Mouse (Mus musculus): ENCODE data around the gene Itpa.
"Not testable (repeated sequence)": the region's sequence is repeated elsewhere in the genome, so short reads cannot be mapped to it uniquely, and the experiment has no call there.

Gene Itpa

DNA sequence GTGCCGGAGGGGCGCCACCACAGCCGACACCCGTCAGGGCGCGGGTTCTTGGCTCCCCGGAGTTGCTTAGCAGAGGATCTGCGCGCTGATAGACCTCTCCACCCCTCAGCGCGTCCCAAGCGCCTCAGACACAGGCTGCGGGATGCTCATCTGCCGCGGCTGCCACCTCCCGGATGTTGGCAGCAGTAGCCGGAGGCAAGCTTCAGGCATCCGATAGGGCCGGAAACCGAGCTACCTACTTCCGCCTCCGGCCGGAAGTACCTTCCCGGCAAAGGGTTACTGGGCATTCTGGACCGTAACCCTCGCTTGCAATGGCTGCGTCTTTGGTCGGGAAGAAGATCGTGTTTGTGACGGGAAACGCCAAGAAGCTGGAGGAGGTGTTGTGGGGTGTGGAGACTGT is at the start of gene Itpa:
Gene Itpa, plus strand, starts transcription at position 52 of the 400 bp plus-strand sequence.
- DNase-seq (ENCODE audit: low read depth, low spot score), result peak; percentile 97

DNA sequence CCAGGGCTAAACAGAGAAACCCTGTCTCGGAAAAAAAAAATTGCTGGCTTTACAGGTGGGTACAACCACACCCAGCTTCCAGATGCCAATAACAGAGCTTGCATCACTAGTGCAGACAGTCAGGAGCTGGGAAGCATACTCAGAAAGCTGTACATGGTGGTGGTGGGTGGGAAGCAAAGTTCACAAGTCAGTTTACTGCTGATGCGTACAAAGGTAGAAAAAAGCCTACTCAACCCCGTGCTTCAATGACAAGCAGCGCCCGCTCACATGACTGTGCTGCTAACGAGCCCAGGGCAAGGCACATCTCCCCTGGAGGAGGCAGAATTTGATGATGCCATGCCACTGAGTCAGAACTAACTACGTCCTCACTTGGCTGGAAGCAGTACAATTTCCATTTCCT is 48.4 kb upstream of the Itpa start:
- DNase-seq (ENCODE audit: low read depth, low spot score), result peak; percentile 42

DNA sequence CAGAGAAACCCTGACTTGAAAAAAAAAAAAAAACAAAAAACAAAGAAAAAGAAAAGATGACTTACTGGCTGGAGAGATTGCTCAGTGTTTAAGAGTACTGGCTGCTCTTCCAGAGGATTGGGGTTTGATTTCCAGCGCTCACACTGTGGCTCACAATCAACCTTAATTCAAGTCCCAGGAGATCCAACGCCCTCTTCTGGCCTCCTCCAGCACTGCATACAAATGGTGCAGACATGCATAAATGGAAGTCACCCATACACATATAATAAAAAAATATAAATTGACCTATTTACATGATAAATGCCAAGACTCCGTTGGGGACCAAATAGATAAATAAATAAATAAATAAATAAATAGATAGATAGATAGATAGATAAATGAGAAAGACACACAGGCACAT is 39.0 kb upstream of the Itpa start:
- DNase-seq (ENCODE audit: low read depth, low spot score), result no peak

DNA sequence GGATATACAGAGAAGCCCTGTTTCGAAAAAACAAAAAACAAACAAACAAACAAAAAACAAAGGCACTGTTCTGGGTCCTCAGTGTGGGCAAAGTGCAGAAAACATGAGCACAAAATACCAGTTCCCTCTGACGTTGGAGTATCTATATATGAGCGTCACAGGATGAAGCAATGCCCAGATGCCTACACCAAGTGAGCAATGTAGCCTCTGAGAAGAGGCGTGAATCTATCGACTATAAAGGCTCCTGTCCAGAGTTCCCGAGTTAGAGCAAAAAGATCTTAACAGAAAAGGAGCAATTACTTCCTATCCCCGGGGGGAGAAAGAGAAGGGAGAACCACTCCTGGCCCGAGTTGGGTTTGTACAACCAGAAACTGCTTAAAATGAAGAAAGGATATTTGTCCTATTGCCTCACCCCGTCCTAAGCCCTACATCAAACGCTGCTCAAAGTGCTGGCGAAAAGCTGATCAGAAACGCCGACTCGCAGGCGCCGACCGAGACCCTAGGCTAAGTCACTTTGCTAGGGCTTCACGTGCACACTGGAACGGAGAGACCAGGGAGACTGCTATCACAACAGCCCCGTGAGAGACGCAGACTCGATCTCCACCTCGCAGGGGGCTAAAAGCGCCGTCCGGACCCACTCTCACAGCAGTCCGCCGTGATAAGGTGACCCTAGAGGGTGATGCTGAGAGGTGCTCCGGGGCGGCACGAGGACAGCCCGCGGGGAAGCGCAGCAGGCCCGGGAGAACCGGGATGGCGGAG is 38.2 kb upstream of the Itpa start:
- DNase-seq (ENCODE audit: low read depth, low spot score), result no peak

DNA sequence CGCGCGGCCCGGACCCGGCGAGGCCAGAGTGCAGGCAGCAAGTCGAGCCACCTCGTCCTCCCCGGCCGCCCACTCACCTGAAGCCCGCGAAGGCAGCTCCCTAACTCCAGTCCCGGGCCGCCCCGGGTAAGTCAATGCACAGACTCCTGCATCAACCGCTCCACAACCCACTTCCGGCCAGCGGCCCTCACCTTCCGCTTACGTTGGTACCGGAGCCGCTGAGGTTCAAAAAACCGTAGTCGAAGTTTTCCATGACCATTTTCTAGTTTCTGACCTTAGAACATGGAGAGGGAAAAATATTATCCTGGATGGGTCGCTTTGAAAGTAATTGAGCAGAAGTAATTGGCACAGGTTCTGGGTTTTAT is 37.6 kb upstream of the Itpa start, which contains the start of the genes Fastkd5 and Ubox5:
Gene Fastkd5, minus strand, starts transcription at position 189 of the 365 bp plus-strand sequence.
Gene Ubox5, minus strand, starts transcription at position 200 of the 365 bp plus-strand sequence.
- DNase-seq (ENCODE audit: low read depth, low spot score), result peak; percentile 96

DNA sequence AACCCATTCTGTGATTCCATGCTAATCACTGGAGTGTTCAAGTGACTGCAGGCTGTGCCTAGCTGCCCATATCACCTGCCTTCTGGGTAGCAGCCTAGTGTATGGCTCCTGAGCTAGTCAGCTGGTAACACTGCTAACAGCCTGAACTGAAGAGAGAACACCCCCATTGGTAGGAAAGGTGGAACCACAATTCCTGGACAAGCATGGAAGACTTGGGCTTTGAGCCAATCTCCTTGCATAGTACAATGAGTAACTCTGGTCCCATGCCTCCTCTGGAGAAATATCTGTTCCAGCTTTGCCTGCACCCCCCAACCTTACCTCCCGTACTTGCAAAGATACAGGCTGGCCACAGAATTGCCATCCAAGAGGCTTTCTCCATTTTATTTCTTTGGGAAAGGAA is 35.0 kb upstream of the Itpa start:
- DNase-seq (ENCODE audit: low read depth, low spot score), result peak; percentile 70

DNA sequence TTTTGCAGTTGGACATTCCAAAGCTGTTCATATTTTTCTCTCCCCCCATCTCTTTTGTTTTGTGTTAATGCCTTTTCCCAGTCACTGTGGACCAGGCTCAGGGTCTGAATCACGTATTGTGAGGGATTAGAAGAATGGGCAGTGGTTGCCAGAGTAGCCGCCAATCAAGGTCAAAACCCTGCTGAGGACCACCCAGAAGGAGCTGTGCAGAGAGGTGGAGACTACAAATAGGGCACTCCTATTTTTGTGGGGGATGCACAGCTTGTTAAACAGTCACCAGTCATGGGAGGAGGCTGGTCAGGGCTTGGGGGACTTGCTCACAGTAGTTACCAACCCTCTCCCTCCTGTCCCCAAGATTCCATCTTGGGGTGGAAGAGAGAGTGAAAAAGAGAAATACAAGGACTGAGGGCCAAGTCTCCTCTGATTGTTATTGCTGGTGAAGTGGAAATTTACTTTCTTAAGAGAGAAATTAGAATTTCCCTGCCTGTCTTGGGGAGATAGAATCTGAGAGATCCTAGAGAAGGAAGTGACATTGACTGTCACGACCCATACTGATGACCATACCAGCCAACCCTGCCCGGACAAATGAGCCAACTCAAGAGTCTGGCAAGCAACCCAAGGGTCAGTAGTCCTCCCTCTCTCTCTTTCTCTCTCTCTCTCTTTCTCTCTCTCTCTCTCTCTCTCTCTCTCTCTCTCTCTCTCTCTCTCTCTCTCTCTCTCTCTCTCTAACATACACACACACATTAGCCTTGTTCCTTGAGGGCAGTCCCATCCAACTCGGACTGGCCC is 34.3 kb upstream of the Itpa start:
- no peak for DNase-seq (ENCODE audit: low read depth, low spot score)

DNA sequence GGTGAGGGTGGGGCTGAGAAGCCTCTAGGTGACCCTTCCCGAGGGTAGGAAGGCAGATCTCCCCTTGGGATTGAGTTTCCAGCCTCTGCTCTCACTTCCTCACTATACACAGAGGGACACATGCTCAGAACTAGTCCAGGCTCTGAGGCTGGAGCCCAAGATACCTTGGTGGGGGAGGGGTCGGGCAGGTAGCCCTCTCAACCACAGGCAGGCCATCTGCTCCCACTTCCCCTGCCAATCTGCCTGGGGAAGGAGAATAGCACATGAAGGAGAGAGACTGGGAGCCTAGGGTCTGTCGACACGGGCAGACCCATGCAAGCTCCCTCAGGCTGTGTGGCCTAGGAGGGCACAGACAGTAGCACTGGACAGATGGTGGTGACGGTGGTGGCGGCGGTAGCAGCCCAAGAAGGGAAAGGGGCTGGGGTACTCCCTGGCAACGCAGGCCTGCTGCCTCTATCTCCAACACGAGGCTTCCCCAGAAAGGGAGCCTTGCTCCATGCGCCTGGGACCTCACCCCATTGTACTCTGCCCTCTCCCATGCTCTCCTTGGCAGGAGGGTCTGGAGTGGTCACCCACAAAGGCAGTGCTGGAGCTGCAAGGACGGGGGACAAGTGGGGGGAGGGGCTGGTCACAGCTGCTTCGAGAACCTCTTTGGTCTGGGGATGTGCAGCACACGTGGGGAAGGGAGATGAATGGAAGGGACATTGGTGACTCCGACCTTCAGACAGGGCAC is 33.2 kb upstream of the Itpa start:
- peak; percentile 90 for DNase-seq (ENCODE audit: low read depth, low spot score)

DNA sequence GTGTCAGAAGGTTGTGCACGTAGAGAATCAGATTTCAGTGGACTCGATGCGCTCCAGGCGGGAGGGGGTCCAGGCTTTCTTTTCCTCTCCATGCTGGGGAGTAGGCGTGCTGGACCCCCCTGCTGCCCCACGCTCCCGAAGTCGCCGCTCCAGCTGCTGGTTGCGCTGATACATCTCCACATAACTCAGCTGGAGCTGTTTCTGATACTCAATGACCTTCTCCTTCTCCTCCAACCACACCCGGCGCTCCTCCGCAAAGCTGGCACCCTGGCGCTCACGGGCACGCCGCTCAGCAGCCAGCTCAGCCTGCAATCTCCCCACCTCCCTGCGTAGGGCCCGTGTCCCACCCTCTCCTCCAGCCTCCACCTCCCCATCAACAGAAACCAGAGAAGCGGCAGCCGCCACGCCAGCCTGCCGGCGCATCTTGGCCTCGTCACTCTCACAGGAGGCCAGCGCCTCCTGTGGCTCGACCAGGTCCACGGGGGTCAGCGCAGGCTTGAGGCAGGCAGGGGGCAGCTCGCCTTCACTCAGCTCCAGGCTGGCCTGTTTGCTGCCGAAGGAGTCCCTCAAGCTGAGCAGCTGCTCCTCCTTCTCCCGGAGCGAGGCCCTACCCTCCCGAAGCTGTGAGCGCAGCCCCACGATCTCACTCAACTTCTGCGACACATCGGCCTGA is 32.5 kb upstream of the Itpa start:
- peak; percentile 72 for DNase-seq (ENCODE audit: low read depth, low spot score)

DNA sequence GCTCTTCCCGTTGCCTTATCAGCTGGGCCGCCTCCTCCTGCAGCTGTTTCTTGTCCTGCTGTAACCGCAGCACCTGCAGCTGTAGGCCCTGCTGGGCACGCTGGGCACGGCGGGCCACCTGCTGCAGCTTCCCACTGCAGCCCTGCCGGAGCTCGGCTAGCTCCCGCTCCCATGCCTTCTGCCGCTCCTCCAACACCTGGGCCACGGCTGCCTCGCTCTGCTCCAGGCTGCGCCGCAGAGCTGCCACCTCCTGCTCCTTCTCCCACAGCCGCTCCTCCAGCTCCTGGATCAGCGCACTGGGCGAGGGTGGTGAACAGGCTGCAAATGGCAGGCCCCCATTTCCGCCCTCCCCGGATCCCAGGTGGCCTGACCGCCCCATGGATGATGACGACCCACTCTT is 31.6 kb upstream of the Itpa start:
- peak; percentile 60 for DNase-seq (ENCODE audit: low read depth, low spot score)

DNA sequence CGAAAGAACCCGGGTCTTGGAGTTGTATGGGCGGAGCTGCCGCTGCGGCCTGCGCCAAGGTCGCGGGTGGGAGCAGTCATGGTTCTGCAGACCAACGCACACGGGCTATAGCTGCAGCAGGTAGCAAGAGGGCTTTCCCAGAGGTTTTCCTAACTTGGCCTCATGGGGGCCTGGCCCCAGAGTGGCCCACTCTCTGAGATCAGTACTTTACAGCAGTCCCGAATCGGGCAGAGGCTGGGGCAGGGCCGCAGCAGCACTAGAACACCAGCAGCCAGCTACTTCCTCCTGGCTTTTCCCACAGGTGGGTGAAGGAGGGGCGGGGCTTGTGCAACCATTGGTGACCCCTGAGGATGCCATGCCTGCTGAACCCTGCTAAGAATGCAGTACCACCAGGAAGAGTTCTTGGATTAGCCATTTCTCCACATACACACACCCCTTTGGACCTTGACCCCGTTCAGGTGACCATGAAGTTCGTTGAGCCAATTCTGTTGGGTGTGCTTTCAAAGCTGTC is 29.3 kb upstream of the Itpa start:
- no peak for DNase-seq (ENCODE audit: low read depth, low spot score)

DNA sequence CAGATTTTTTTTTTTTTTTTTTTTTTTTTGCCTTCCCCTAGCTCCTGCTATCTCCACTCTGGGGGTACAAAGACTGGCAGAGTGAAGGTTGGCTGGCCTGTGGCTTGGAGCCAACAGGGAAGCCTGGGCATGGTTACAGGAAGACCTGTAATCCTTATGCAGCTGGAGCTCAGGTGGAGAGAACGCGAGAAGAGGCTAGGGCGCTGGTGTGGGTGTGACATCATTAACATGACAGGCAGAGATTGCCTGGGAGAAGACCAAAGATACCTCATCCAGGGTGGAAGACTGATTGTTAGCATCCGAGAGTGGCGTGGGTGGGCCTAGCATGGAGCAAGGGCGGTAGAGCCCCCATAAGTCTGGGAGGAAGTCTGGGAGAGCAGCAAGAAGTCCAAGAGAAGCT is 28.1 kb upstream of the Itpa start:
- peak; percentile 49 for DNase-seq (ENCODE audit: low read depth, low spot score)

DNA sequence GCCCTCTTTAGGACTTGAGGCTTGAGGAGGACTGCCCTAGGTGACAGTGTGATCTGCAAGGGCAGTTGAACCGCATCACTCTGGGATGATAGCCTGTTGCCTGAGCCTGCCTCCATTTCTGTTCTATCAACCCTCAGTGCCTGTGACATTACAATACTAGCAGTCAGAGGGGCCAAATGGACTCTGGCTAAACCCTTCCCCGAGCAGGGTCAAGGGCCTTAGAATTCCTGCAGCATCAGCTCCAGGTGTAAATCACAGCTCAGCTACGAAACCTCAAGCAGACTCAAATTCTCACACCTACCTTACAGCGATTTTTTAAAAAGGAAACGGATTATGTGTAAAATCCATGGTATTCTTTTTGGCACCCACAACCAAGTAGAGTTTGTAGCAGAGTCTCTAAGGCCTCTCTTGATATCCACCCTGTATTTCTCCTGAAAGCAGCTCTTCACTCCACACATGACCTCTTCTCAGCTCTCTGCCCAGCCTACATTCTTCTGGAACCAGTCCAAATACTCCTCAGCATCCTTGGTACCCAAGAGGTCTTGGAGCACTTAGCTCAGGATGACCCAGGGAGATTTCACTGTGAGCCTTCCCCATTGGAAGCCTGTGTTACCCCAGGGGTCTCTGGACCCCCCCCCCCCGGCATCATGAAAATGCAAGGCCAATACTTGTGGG is 25.9 kb upstream of the Itpa start:
- no peak for DNase-seq (ENCODE audit: low read depth, low spot score)

DNA sequence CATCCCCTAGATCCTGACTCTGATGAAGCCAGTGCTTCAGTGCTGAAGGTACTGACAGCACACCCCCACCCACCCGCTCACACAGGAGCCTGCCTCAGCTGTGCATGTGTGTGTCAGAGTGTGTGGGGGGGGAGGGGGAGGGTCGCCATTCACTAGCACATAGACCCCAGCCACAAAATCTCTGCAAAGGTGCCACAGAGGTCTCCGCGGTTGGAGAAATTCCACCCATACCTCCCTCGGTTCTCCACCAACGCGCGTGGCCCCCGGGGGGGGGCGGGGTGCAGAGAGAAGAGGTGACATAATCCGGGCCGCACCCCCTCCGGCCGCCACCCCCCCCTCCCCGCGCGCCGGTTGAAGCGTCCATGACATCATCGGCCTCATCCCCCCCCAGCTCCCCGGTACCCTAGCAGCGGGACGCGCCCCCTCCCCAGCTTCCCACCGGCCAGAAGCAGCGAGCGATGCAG is 25.2 kb upstream of the Itpa start:
- DNase-seq (ENCODE audit: low read depth, low spot score), result peak; percentile 77

DNA sequence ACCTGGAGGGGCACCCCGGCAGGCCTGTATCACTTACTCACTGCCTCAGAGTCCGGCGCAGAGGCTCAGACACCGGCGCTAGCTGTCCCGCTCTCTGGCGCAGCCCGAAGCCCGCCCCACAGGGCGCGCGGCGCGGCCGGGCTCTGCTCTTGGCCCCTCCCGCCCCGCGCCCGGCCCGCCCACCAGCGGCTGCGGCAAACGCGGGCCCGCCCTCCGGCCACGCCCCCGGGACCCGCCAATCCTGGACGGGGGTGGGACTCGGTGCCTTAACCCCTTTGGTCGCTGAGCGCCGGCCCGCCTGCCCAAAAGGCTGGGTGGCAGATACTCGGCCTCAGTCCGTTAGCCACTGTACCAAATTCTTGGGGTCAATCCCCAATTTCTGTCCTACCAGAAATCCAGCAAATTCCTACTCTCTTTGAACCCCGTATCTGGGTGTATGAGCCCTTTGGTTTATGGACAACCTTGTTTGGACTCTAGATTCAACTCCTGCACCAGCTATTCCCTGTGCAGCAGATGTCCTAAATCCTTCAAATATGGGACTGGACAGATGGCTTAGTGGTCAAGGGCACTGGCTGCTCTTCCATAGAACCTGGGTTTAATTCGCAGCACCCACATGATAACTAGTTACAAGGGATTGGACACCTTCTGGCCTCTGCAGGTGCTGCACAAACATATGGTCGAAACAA is 24.6 kb upstream of the Itpa start, which contains the start of gene Lzts3:
Gene Lzts3, minus strand, starts transcription at position 120 of the 686 bp plus-strand sequence.
- DNase-seq (ENCODE audit: low read depth, low spot score), result peak; percentile 95

DNA sequence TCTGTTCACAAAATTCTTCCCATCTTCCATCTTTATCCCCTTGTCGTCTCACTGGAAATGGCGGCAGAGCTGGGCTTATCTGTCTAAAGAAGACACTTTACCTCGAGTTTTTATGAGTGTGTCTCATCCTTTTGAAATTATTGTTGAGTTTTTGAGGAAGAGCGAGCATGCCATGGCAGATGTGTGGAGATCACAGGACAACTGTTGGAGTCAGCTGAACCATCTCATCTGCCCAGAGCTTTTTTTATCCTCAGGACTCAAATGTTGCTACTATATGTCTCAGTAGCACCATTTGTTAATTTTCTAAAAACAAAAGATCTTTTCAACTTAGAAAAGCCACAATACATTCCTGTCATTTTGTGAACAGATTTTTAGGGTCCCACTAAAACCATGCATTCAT is 22.2 kb upstream of the Itpa start:
- DNase-seq (ENCODE audit: low read depth, low spot score), result no peak

DNA sequence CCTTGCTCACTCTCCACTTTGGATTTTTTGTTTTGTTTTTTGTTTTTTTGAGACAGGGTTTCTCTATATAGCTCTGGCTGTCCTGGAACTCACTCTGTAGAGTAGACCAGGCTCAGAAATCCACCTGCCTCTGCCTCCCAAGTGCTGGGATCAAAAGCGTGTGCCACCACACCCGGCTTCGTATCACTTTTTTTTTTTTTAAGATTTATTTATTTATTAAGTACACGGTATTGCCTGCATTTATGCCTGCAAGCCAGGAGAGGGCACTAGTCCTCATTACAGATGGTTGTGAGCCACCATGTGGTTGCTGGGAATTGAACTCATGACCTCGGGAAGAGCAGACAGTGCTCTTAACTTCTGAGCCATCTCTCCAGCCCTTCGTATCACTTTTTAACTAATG is 18.4 kb upstream of the Itpa start:
- DNase-seq (ENCODE audit: low read depth, low spot score), result not testable (repeated sequence)

DNA sequence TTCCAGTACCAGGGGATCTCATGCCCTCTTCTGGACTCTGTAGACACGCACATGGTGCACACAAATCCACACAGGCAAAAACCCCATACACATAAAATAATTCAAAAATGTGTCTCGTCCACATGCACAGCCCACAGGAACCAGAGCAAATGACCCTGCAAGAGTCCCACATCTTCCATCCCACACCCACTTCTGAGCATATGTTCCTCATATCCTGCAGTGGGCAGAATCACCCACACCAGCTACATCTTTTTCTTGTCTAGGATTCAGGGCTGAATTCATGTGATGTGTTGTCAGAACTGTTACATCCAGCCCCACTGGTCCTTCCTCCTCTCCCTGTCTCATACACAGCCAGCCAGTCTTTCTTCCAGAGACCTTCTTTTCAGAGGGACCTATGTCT is 14.1 kb upstream of the Itpa start:
- DNase-seq (ENCODE audit: low read depth, low spot score), result peak; percentile 74

DNA sequence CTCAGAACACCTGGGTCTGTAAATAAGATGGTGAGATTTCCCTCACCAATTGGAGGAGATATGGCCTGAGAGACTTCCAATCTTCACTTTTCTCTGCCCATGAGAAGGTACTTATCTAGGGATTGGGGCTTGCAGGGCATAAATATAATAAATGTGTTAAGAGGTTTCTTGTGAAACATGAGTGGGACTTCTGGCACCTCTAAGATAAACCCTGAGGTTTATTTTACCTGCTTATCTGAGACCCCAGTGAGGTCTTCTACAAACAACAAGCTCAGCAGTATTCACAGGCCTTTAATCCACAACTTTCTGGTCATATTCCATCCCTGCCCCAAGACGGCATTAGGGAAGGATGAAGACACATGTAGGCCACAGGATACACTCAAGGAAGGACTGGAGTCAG is 13.7 kb upstream of the Itpa start:
- no peak for DNase-seq (ENCODE audit: low read depth, low spot score)

All from brain, adult 2 months (tissue).